Mouse (Mus musculus): Measurements from ENCODE around the gene Spata48. TPM values are rescaled to one million over a fixed set of nuclear protein-coding genes. Genes with fewer than 3 reads are reported as not detected.

Spata48 gene
- polyA plus RNA-seq, 1 experiment: not detected

GRCm38 (mm10) chr11:11521908-11522441 lies 60.1 kb downstream of the Spata48 start:
- Histone ChIP-seq H3K36me3 (ENCODE audit: control insufficient read depth, insufficient read depth, low read length, poor library complexity, severe bottlenecking) (no peaks in the 10 kb centered on the region), H3K4me3 (ENCODE audit: low read depth, low read length) (no peak overlapping the region), H3K9ac (ENCODE audit: low read depth, poor library complexity, severe bottlenecking) (no peak overlapping the region), H3K9me3 (replicated peaks; ENCODE audit: control insufficient read depth, insufficient read depth, low read length, poor library complexity, severe bottlenecking) (no peaks in the 10 kb centered on the region), H3K27ac (ENCODE audit: insufficient read depth, low read length) (no peak overlapping the region), H3K27me3 (ENCODE audit: control insufficient read depth, insufficient read depth, low read length, poor library complexity, severe bottlenecking) (no peaks in the 10 kb centered on the region), H3K4me1 (ENCODE audit: control insufficient read depth, insufficient read depth, low read length) (no peaks in the 10 kb centered on the region)
- TF ChIP-seq POLR2A (IDR thresholded peaks at IDR 0.05; ENCODE audit: insufficient read depth, low read length): no peak
- no peak for TF ChIP-seq CTCF (IDR thresholded peaks at IDR 0.05; ENCODE audit: low read depth, low read length)
- TF ChIP-seq EP300 (IDR thresholded peaks at IDR 0.05; ENCODE audit: insufficient read depth, low read depth, low read length): no peak

GRCm38 (mm10) chr11:11528760-11529159 lies 66.9 kb downstream of the Spata48 start:
- no peak for TF ChIP-seq EP300 (IDR thresholded peaks at IDR 0.05; ENCODE audit: insufficient read depth, low read depth, low read length)
- TF ChIP-seq POLR2A (IDR thresholded peaks at IDR 0.05; ENCODE audit: insufficient read depth, low read length): no peak
- no peak for TF ChIP-seq CTCF (IDR thresholded peaks at IDR 0.05; ENCODE audit: low read depth, low read length)
- Histone ChIP-seq H3K9ac (ENCODE audit: low read depth, poor library complexity, severe bottlenecking) (no peak overlapping the region), H3K4me3 (ENCODE audit: low read depth, low read length) (no peak overlapping the region), H3K9me3 (replicated peaks; ENCODE audit: control insufficient read depth, insufficient read depth, low read length, poor library complexity, severe bottlenecking) (no peaks in the 10 kb centered on the region), H3K27me3 (ENCODE audit: control insufficient read depth, insufficient read depth, low read length, poor library complexity, severe bottlenecking) (no peaks in the 10 kb centered on the region; the same call in 1 of the 2 replicates), H3K36me3 (ENCODE audit: control insufficient read depth, insufficient read depth, low read length, poor library complexity, severe bottlenecking) (no peaks in the 10 kb centered on the region), H3K27ac (ENCODE audit: insufficient read depth, low read length) (no peak overlapping the region), H3K4me1 (ENCODE audit: control insufficient read depth, insufficient read depth, low read length) (no peaks in the 10 kb centered on the region)

GRCm38 (mm10) chr11:11529165-11529564 lies 67.3 kb downstream of the Spata48 start:
- no peaks in the 10 kb centered on the region; the same call in 1 of the 2 replicates for H3K27me3 ChIP-seq (ENCODE audit: control insufficient read depth, insufficient read depth, low read length, poor library complexity, severe bottlenecking)
- no peaks in the 10 kb centered on the region for H3K9me3 ChIP-seq (replicated peaks; ENCODE audit: control insufficient read depth, insufficient read depth, low read length, poor library complexity, severe bottlenecking)
- no peak overlapping the region for H3K9ac ChIP-seq (ENCODE audit: low read depth, poor library complexity, severe bottlenecking)
- no peak overlapping the region for H3K27ac ChIP-seq (ENCODE audit: insufficient read depth, low read length)
- H3K4me3 ChIP-seq (ENCODE audit: low read depth, low read length): no peak overlapping the region
- no peaks in the 10 kb centered on the region for H3K4me1 ChIP-seq (ENCODE audit: control insufficient read depth, insufficient read depth, low read length)
- H3K36me3 ChIP-seq (ENCODE audit: control insufficient read depth, insufficient read depth, low read length, poor library complexity, severe bottlenecking): no peaks in the 10 kb centered on the region
- TF ChIP-seq POLR2A (IDR thresholded peaks at IDR 0.05; ENCODE audit: insufficient read depth, low read length) (no peak), EP300 (IDR thresholded peaks at IDR 0.05; ENCODE audit: insufficient read depth, low read depth, low read length) (no peak), CTCF (IDR thresholded peaks at IDR 0.05; ENCODE audit: low read depth, low read length) (no peak)

- H3K9me3 ChIP-seq (replicated peaks; ENCODE audit: control insufficient read depth, insufficient read depth, low read length, poor library complexity, severe bottlenecking): no peaks in the 10 kb centered on the region
- no peaks in the 10 kb centered on the region; the same call in 1 of the 2 replicates for H3K27me3 ChIP-seq (ENCODE audit: control insufficient read depth, insufficient read depth, low read length, poor library complexity, severe bottlenecking)
- H3K4me1 ChIP-seq (ENCODE audit: control insufficient read depth, insufficient read depth, low read length): no peaks in the 10 kb centered on the region
- no peak overlapping the region for H3K4me3 ChIP-seq (ENCODE audit: low read depth, low read length)
- no peak overlapping the region for H3K9ac ChIP-seq (ENCODE audit: low read depth, poor library complexity, severe bottlenecking)
- H3K36me3 ChIP-seq (ENCODE audit: control insufficient read depth, insufficient read depth, low read length, poor library complexity, severe bottlenecking): no peaks in the 10 kb centered on the region
- TF ChIP-seq EP300 (IDR thresholded peaks at IDR 0.05; ENCODE audit: insufficient read depth, low read depth, low read length) (no peak), CTCF (IDR thresholded peaks at IDR 0.05; ENCODE audit: low read depth, low read length) (no peak), POLR2A (IDR thresholded peaks at IDR 0.05; ENCODE audit: insufficient read depth, low read length) (no peak)
- no peak overlapping the region for H3K27ac ChIP-seq (ENCODE audit: insufficient read depth, low read length)
Observed at GRCm38 (mm10) chr11:11530126-11530525, 68.2 kb downstream of the Spata48 start.

- H3K9ac ChIP-seq (ENCODE audit: low read depth, poor library complexity, severe bottlenecking): no peak overlapping the region
- no peaks in the 10 kb centered on the region for H3K36me3 ChIP-seq (ENCODE audit: control insufficient read depth, insufficient read depth, low read length, poor library complexity, severe bottlenecking)
- H3K4me3 ChIP-seq (ENCODE audit: low read depth, low read length): no peak overlapping the region
- H3K27ac ChIP-seq (ENCODE audit: insufficient read depth, low read length): no peak overlapping the region
- H3K4me1 ChIP-seq (ENCODE audit: control insufficient read depth, insufficient read depth, low read length): no peaks in the 10 kb centered on the region
- H3K9me3 ChIP-seq (replicated peaks; ENCODE audit: control insufficient read depth, insufficient read depth, low read length, poor library complexity, severe bottlenecking): no peaks in the 10 kb centered on the region
- TF ChIP-seq POLR2A (IDR thresholded peaks at IDR 0.05; ENCODE audit: insufficient read depth, low read length): no peak
- no peak for TF ChIP-seq CTCF (IDR thresholded peaks at IDR 0.05; ENCODE audit: low read depth, low read length)
- TF ChIP-seq EP300 (IDR thresholded peaks at IDR 0.05; ENCODE audit: insufficient read depth, low read depth, low read length): no peak
- H3K27me3 ChIP-seq (ENCODE audit: control insufficient read depth, insufficient read depth, low read length, poor library complexity, severe bottlenecking): no peaks in the 10 kb centered on the region
Observed at GRCm38 (mm10) chr11:11536295-11536694, 74.4 kb downstream of the Spata48 start.

GRCm38 (mm10) chr11:11545948-11546347 lies 84.1 kb downstream of the Spata48 start:
- Histone ChIP-seq H3K27me3 (ENCODE audit: control insufficient read depth, insufficient read depth, low read length, poor library complexity, severe bottlenecking) (no peaks in the 10 kb centered on the region), H3K9me3 (replicated peaks; ENCODE audit: control insufficient read depth, insufficient read depth, low read length, poor library complexity, severe bottlenecking) (no peaks in the 10 kb centered on the region), H3K9ac (ENCODE audit: low read depth, poor library complexity, severe bottlenecking) (no peak overlapping the region), H3K4me1 (ENCODE audit: control insufficient read depth, insufficient read depth, low read length) (no peaks in the 10 kb centered on the region), H3K27ac (ENCODE audit: insufficient read depth, low read length) (no peak overlapping the region), H3K4me3 (ENCODE audit: low read depth, low read length) (no peak overlapping the region), H3K36me3 (ENCODE audit: control insufficient read depth, insufficient read depth, low read length, poor library complexity, severe bottlenecking) (no peaks in the 10 kb centered on the region)
- TF ChIP-seq EP300 (IDR thresholded peaks at IDR 0.05; ENCODE audit: insufficient read depth, low read depth, low read length): no peak
- TF ChIP-seq CTCF (IDR thresholded peaks at IDR 0.05; ENCODE audit: low read depth, low read length): no peak
- no peak for TF ChIP-seq POLR2A (IDR thresholded peaks at IDR 0.05; ENCODE audit: insufficient read depth, low read length)

Data from ES-Bruce4 (cell line).